Mouse (Mus musculus) hindbrain, embryonic 15.5 days (tissue): ENCODE measurements around the gene Trim41. TPM values are rescaled to one million over a fixed set of nuclear protein-coding genes. Genes with fewer than 3 reads are reported as not detected.

ENCODE experiments used
- ATAC-seq: fragments of 200-750 bp; cut with Nextera tagmentation; 2 replicates; pipeline ENCODE4 v1.8.0; 2017; ENCODE audit warnings: low read depth, moderate number of reproducible peaks, moderate TSS enrichment; ENCODE audit not compliant: low FRiP score
- H3K27ac ChIP-seq: fragments of 300-500 bp; sonication (generic); replicated peaks from 2 replicates; pipeline ENCODE4 v1.5.1; 2015; ENCODE audit warnings: mild to moderate bottlenecking, inconsistent platforms
- H3K27me3 ChIP-seq: fragments of 300-500 bp; sonication (generic); 2 replicates; pipeline ENCODE4 v1.6.1; 2015; ENCODE audit warnings: control low read depth, inconsistent platforms
- H3K36me3 ChIP-seq: fragments of 300-500 bp; sonication (generic); 2 replicates; pipeline ENCODE4 v1.6.1; 2015; ENCODE audit warnings: control low read depth, inconsistent platforms
- H3K4me1 ChIP-seq: fragments of 300-500 bp; sonication (generic); replicated peaks from 2 replicates; pipeline ENCODE4 v1.6.1; 2015; ENCODE audit warnings: control low read depth, inconsistent platforms
- H3K4me2 ChIP-seq: fragments of 300-500 bp; sonication (generic); 2 replicates; pipeline ENCODE4 v1.6.1; 2015; ENCODE audit warnings: moderate library complexity, mild to moderate bottlenecking, inconsistent platforms
- H3K4me3 ChIP-seq: fragments of 300-500 bp; sonication (generic); 2 replicates; pipeline ENCODE4 v1.5.1; 2015; ENCODE audit warnings: mild to moderate bottlenecking, inconsistent platforms
- H3K9ac ChIP-seq: fragments of 300-500 bp; sonication (generic); 2 replicates; pipeline ENCODE4 v1.6.1; 2015; ENCODE audit warnings: inconsistent platforms
- H3K9me3 ChIP-seq: fragments of 300-500 bp; sonication (generic); 2 replicates; pipeline ENCODE4 v1.6.1; 2016; ENCODE audit warnings: control low read depth, inconsistent platforms
- WGBS: fragments of 180-500 bp; shearing (Covaris S2); methylation state at CpG from one replicate; pipeline ENCODE4 v1.1.7; 2015; 5-methylcytosine and 5-hydroxymethylcytosine counted together
- polyA plus RNA-seq: library from polyadenylated mRNA; unstranded; fragments of >200 nt; fragmentation: Nextera tagmentation; extraction: Ambion mirVana; gene quantifications from 2 replicates; pipeline ENCODE4 v1.2.1, GENCODE M21; 2015

Trim41 gene
- polyA plus RNA-seq: 6.8 and 7.4 TPM in 2 replicates

- under 1% methylated on average over 64 of the region's 77 CpGs for WGBS
- ATAC-seq: peak; percentile 97
- H3K9ac ChIP-seq: peak within 1 kb of the TSS; percentile 79
Observed at GRCm38 (mm10) chr11:48816800-48817665, at the start of gene Trim41. Trim41 (minus strand) TSS chr11:48817353.

GRCm38 (mm10) chr11:48866481-48866880 is 49.3 kb upstream of the Trim41 start:
- H3K36me3 ChIP-seq: no peaks in the 10 kb centered on the region
- peaks cover 8% of the 10 kb centered on the region for H3K4me1 ChIP-seq
- no peak overlapping the region for H3K27ac ChIP-seq
- no peaks in the 10 kb centered on the region for H3K9me3 ChIP-seq
- no peak overlapping the region for H3K4me3 ChIP-seq
- WGBS: 97% methylated on average over 9 of the region's 9 CpGs
- no peak overlapping the region for H3K4me2 ChIP-seq
- H3K27me3 ChIP-seq: no peaks in the 10 kb centered on the region
- ATAC-seq: no peak
- no peak overlapping the region for H3K9ac ChIP-seq

More at GRCm38 (mm10) chr11:48816800-48817665, at the start of gene Trim41:
- peaks cover 34% of the 10 kb centered on the region for H3K4me1 ChIP-seq
- H3K4me2 ChIP-seq: peak within 1 kb of the TSS; percentile 93
- H3K9me3 ChIP-seq: no peaks in the 10 kb centered on the region
- peak within 1 kb of the TSS; percentile 70 for H3K4me3 ChIP-seq
- H3K27me3 ChIP-seq: no peaks in the 10 kb centered on the region
- H3K36me3 ChIP-seq: peaks cover 3% of the 10 kb centered on the region
- peak within 1 kb of the TSS; percentile 98 for H3K27ac ChIP-seq

- Histone ChIP-seq H3K4me2 (no peak overlapping the region), H3K27ac (no peak overlapping the region), H3K4me3 (no peak overlapping the region), H3K4me1 (peaks cover 2% of the 10 kb centered on the region), H3K9me3 (no peaks in the 10 kb centered on the region), H3K36me3 (no peaks in the 10 kb centered on the region), H3K9ac (no peak overlapping the region), H3K27me3 (0 out of 2 replicates have a peak, but pooled peaks cover 5% of the 10 kb centered on the region)
- no peak for ATAC-seq
- WGBS: 85% methylated on average over 3 of the region's 3 CpGs
Observed at GRCm38 (mm10) chr11:48863808-48864207, 46.7 kb upstream of the Trim41 start.

GRCm38 (mm10) chr11:48862784-48863319 is 45.7 kb upstream of the Trim41 start:
- Histone ChIP-seq H3K4me1 (peaks cover 9% of the 10 kb centered on the region), H3K27me3 (0 out of 2 replicates have a peak, but pooled peaks cover 5% of the 10 kb centered on the region), H3K9me3 (no peaks in the 10 kb centered on the region), H3K27ac (no peak overlapping the region), H3K9ac (no peak overlapping the region), H3K4me3 (no peak overlapping the region), H3K36me3 (no peaks in the 10 kb centered on the region), H3K4me2 (no peak overlapping the region)
- ATAC-seq: no peak
- WGBS: 91% methylated on average over 1 of the region's 1 CpGs

- 0% methylated on average over 6 of the region's 6 CpGs for WGBS
- Histone ChIP-seq H3K4me1 (peaks cover 29% of the 10 kb centered on the region), H3K36me3 (no peaks in the 10 kb centered on the region), H3K27ac (no peak overlapping the region), H3K9me3 (no peaks in the 10 kb centered on the region), H3K9ac (no peak overlapping the region), H3K4me3 (peak overlapping the region; percentile 58), H3K4me2 (peak overlapping the region; percentile 88), H3K27me3 (0 out of 2 replicates have a peak, but pooled peaks cover 5% of the 10 kb centered on the region)
- no peak for ATAC-seq
Observed at GRCm38 (mm10) chr11:48859014-48859413, 41.9 kb upstream of the Trim41 start.

GRCm38 (mm10) chr11:48853474-48854180 is 36.5 kb upstream of the Trim41 start:
- under 1% methylated on average over 31 of the region's 31 CpGs for WGBS
- H3K27ac ChIP-seq: peak overlapping the region; percentile 72
- ATAC-seq: peak; percentile 71

GRCm38 (mm10) chr11:48852624-48853473 is 35.7 kb upstream of the Trim41 start:
- peak overlapping the region; percentile 48 for H3K9ac ChIP-seq

More at GRCm38 (mm10) chr11:48853474-48854180, 36.5 kb upstream of the Trim41 start:
- Histone ChIP-seq H3K36me3 (no peaks in the 10 kb centered on the region), H3K4me3 (peak overlapping the region; percentile 58), H3K4me1 (peaks cover 37% of the 10 kb centered on the region), H3K27me3 (no peaks in the 10 kb centered on the region), H3K9me3 (no peaks in the 10 kb centered on the region), H3K9ac (peak overlapping the region; percentile 48), H3K4me2 (peak overlapping the region; percentile 88)

GRCm38 (mm10) chr11:48852190-48852589 is 35.0 kb upstream of the Trim41 start:
- WGBS: 81% methylated on average over 4 of the region's 4 CpGs
- Histone ChIP-seq H3K27me3 (no peaks in the 10 kb centered on the region), H3K36me3 (no peaks in the 10 kb centered on the region), H3K9me3 (no peaks in the 10 kb centered on the region), H3K4me1 (peaks cover 26% of the 10 kb centered on the region), H3K4me2 (peak overlapping the region; percentile 88), H3K9ac (no peak overlapping the region), H3K27ac (no peak overlapping the region), H3K4me3 (peak overlapping the region; percentile 58)
- no peak for ATAC-seq

More at GRCm38 (mm10) chr11:48852624-48853473, 35.7 kb upstream of the Trim41 start:
- Histone ChIP-seq H3K36me3 (no peaks in the 10 kb centered on the region), H3K4me1 (peaks cover 31% of the 10 kb centered on the region), H3K4me3 (peak overlapping the region; percentile 58), H3K27me3 (no peaks in the 10 kb centered on the region), H3K27ac (peak overlapping the region; percentile 72), H3K9me3 (no peaks in the 10 kb centered on the region), H3K4me2 (peak overlapping the region; percentile 88)
- 7% methylated on average over 23 of the region's 23 CpGs for WGBS
- peak; percentile 32 for ATAC-seq

GRCm38 (mm10) chr11:48851270-48851995 is 34.3 kb upstream of the Trim41 start:
- WGBS: 85% methylated on average over 4 of the region's 4 CpGs
- Histone ChIP-seq H3K4me2 (no peak overlapping the region), H3K9ac (no peak overlapping the region), H3K9me3 (no peaks in the 10 kb centered on the region), H3K4me1 (peaks cover 20% of the 10 kb centered on the region), H3K27me3 (no peaks in the 10 kb centered on the region), H3K27ac (no peak overlapping the region), H3K36me3 (no peaks in the 10 kb centered on the region), H3K4me3 (no peak overlapping the region)
- no peak for ATAC-seq

GRCm38 (mm10) chr11:48850240-48850639 is 33.1 kb upstream of the Trim41 start:
- Histone ChIP-seq H3K36me3 (no peaks in the 10 kb centered on the region), H3K27me3 (no peaks in the 10 kb centered on the region), H3K9ac (no peak overlapping the region), H3K4me1 (peaks cover 20% of the 10 kb centered on the region), H3K4me2 (no peak overlapping the region), H3K4me3 (no peak overlapping the region), H3K9me3 (no peaks in the 10 kb centered on the region), H3K27ac (no peak overlapping the region)
- no peak for ATAC-seq
- WGBS: 49% methylated on average over 2 of the region's 2 CpGs
